Mouse (Mus musculus): ENCODE measurements around the gene Tmed8. TPM values are rescaled to one million over a fixed set of nuclear protein-coding genes. Genes with fewer than 3 reads are reported as not detected.

Gene Tmed8
- 9.6 and 9.7 TPM in 2 replicates for polyA plus RNA-seq (2012; rRNA removed)

GRCm38 (mm10) chr12:87199973-87200586 is at the start of gene Tmed8:
Gene Tmed8, minus strand, starts transcription at chr12:87200454.
- no peaks in the 10 kb centered on the region for H3K27me3 ChIP-seq (ENCODE audit: control insufficient read depth, insufficient read depth, low read length)
- H3K27ac ChIP-seq (ENCODE audit: control insufficient read depth, insufficient read depth, low read length), result no peak within 1 kb of the TSS
- DNase-seq, result peak; percentile 87
- H3K4me3 ChIP-seq (ENCODE audit: control insufficient read depth, insufficient read depth, low read length), result peak within 1 kb of the TSS; percentile 85
- TF ChIP-seq POLR2A (IDR thresholded peaks at IDR 0.05; ENCODE audit: control insufficient read depth, extremely low read depth, insufficient read depth, low read length, poor library complexity), result no peak
- TF ChIP-seq CTCF (IDR thresholded peaks at IDR 0.05; ENCODE audit: borderline replicate concordance, control insufficient read depth, extremely low read depth, insufficient read depth, low read length, poor library complexity), result no peak
- H3K36me3 ChIP-seq (ENCODE audit: control insufficient read depth, insufficient read depth, low read length), result no peaks in the 10 kb centered on the region
- 1% methylated on average over 70 of the region's 70 CpGs for WGBS
- peaks cover 7% of the 10 kb centered on the region for H3K4me1 ChIP-seq (replicated peaks; ENCODE audit: control insufficient read depth, insufficient read depth, low read length)

DNA sequence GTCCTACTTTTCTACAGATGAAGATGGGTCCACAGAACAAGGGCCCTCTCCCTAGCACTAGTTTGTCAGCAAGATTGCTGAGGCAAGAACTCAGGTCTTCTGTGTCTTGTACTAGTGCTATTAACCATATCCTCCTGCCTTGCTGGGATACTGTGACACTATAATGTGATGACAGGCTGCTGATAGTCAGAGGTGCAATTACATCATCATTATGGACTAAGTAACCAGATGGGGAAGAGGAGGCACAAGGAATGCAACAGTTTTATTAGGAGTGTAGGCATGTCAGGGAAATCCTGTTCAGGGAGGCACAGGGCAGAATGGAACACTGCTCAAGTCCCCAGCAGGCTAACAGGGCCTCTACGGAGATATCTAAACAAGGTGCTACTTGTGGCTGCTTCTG is 38.4 kb upstream of the Tmed8 start, which contains the start of gene Noxred1:
Noxred1 (minus strand) TSS at position 101 of the 400 bp plus-strand sequence.
- DNase-seq, result no peak
- no peak for TF ChIP-seq CTCF (IDR thresholded peaks at IDR 0.05; ENCODE audit: borderline replicate concordance, control insufficient read depth, extremely low read depth, insufficient read depth, low read length, poor library complexity)
- no peak for TF ChIP-seq POLR2A (IDR thresholded peaks at IDR 0.05; ENCODE audit: control insufficient read depth, extremely low read depth, insufficient read depth, low read length, poor library complexity)
- Histone ChIP-seq H3K4me3 (ENCODE audit: control insufficient read depth, insufficient read depth, low read length) (no peak within 1 kb of the TSS), H3K27me3 (ENCODE audit: control insufficient read depth, insufficient read depth, low read length) (no peaks in the 10 kb centered on the region), H3K4me1 (replicated peaks; ENCODE audit: control insufficient read depth, insufficient read depth, low read length) (no peaks in the 10 kb centered on the region), H3K27ac (ENCODE audit: control insufficient read depth, insufficient read depth, low read length) (no peak within 1 kb of the TSS), H3K36me3 (ENCODE audit: control insufficient read depth, insufficient read depth, low read length) (peaks cover 20% of the 10 kb centered on the region)
- WGBS, result 100% methylated on average over 1 of the region's 1 CpGs

DNA sequence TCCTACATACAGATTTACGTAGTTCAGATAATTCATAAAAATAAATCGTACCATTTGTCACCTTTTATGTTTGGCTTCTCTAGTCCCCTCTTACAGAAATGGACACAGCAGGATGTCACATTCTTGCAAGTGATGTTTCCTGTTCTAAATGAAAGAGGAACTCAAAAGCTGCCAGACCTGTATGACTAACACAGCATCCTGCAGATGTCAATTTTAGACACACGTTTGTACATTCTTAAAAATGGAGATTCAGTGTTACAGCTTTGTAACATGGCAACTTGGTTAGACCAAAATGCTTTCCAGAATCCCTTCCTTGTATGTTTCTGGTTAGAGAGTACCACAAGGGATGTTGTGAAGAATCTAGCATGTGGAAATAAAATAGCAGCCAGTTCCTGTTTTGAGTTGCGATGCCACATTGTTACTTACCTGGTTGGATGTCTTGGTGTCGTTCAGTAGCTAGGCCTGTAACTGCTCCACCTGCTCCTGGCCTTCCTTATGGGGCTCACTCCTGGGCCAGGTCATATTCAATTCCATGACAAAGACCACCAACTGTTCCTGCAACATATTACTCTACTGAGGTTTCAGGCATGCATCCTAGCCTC is 36.7 kb upstream of the Tmed8 start:
- H3K27ac ChIP-seq (ENCODE audit: control insufficient read depth, insufficient read depth, low read length), result no peak overlapping the region
- 31% methylated on average over 5 of the region's 5 CpGs for WGBS
- no peak for DNase-seq
- no peak overlapping the region for H3K4me3 ChIP-seq (ENCODE audit: control insufficient read depth, insufficient read depth, low read length)
- no peaks in the 10 kb centered on the region for H3K4me1 ChIP-seq (replicated peaks; ENCODE audit: control insufficient read depth, insufficient read depth, low read length)
- peaks cover 20% of the 10 kb centered on the region for H3K36me3 ChIP-seq (ENCODE audit: control insufficient read depth, insufficient read depth, low read length)
- no peaks in the 10 kb centered on the region for H3K27me3 ChIP-seq (ENCODE audit: control insufficient read depth, insufficient read depth, low read length)
- TF ChIP-seq CTCF (IDR thresholded peaks at IDR 0.05; ENCODE audit: borderline replicate concordance, control insufficient read depth, extremely low read depth, insufficient read depth, low read length, poor library complexity), result no peak
- TF ChIP-seq POLR2A (IDR thresholded peaks at IDR 0.05; ENCODE audit: control insufficient read depth, extremely low read depth, insufficient read depth, low read length, poor library complexity), result no peak

DNA sequence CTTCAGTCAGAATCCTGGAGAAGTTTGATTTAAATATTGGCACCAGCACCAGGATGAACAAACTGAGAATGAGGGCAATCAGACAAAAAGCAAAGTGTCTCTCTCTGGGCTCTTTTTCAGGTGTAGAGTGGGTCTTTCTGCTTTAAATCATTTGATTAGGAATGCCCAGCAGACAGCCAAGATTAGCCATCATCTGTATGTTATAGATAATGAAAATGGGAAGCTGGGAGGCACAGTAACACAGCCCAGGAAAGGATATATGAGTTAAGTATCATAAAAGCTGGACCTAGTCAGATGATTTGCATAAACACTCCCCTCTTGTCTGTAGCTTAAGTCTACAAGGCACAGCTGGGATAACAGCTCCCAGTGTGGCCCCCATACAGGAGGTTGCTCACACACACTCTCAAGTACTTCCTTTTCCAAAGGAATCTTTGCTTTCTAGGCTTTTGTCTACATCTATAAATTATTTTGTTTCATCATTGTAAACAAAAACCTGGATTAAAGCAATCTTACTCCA is 30.2 kb upstream of the Tmed8 start:
- H3K4me3 ChIP-seq (ENCODE audit: control insufficient read depth, insufficient read depth, low read length), result no peak overlapping the region
- H3K27me3 ChIP-seq (ENCODE audit: control insufficient read depth, insufficient read depth, low read length), result no peaks in the 10 kb centered on the region
- no peaks in the 10 kb centered on the region for H3K36me3 ChIP-seq (ENCODE audit: control insufficient read depth, insufficient read depth, low read length)
- TF ChIP-seq POLR2A (IDR thresholded peaks at IDR 0.05; ENCODE audit: control insufficient read depth, extremely low read depth, insufficient read depth, low read length, poor library complexity), result no peak
- no peak for TF ChIP-seq CTCF (IDR thresholded peaks at IDR 0.05; ENCODE audit: borderline replicate concordance, control insufficient read depth, extremely low read depth, insufficient read depth, low read length, poor library complexity)
- no peak for DNase-seq
- H3K27ac ChIP-seq (ENCODE audit: control insufficient read depth, insufficient read depth, low read length), result no peak overlapping the region
- H3K4me1 ChIP-seq (replicated peaks; ENCODE audit: control insufficient read depth, insufficient read depth, low read length), result no peaks in the 10 kb centered on the region

DNA sequence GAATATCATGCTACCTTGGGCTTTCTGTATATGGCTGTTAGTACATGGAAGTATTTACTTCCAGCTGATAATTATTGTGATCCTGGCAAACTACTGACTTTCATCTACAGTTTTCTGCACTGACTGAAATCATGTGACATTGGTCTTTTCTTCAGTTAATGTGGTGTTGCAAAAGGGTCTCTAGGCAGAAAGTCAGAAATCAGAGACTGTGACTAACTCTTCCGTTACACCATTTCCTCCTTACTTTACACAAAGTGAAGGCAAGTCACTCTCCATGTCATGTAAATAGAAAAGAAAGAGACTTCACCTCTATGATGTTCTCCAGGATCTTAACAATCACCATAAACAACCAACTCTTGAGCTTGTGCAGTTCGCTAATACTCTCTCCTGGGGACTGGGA is 29.4 kb upstream of the Tmed8 start:
- H3K27me3 ChIP-seq (ENCODE audit: control insufficient read depth, insufficient read depth, low read length), result no peaks in the 10 kb centered on the region
- H3K36me3 ChIP-seq (ENCODE audit: control insufficient read depth, insufficient read depth, low read length), result no peaks in the 10 kb centered on the region
- DNase-seq, result no peak
- H3K4me1 ChIP-seq (replicated peaks; ENCODE audit: control insufficient read depth, insufficient read depth, low read length), result peaks cover 3% of the 10 kb centered on the region; the same call in 1 of the 2 replicates
- H3K4me3 ChIP-seq (ENCODE audit: control insufficient read depth, insufficient read depth, low read length), result no peak overlapping the region
- WGBS, result 96% methylated on average over 2 of the region's 2 CpGs
- TF ChIP-seq POLR2A (IDR thresholded peaks at IDR 0.05; ENCODE audit: control insufficient read depth, extremely low read depth, insufficient read depth, low read length, poor library complexity) (no peak), CTCF (IDR thresholded peaks at IDR 0.05; ENCODE audit: borderline replicate concordance, control insufficient read depth, extremely low read depth, insufficient read depth, low read length, poor library complexity) (no peak)
- H3K27ac ChIP-seq (ENCODE audit: control insufficient read depth, insufficient read depth, low read length), result no peak overlapping the region

- Histone ChIP-seq H3K36me3 (ENCODE audit: control insufficient read depth, insufficient read depth, low read length) (no peaks in the 10 kb centered on the region), H3K27ac (ENCODE audit: control insufficient read depth, insufficient read depth, low read length) (no peak overlapping the region), H3K4me1 (replicated peaks; ENCODE audit: control insufficient read depth, insufficient read depth, low read length) (peaks cover 3% of the 10 kb centered on the region; the same call in 1 of the 2 replicates), H3K4me3 (ENCODE audit: control insufficient read depth, insufficient read depth, low read length) (no peak overlapping the region), H3K27me3 (ENCODE audit: control insufficient read depth, insufficient read depth, low read length) (no peaks in the 10 kb centered on the region)
- no peak for DNase-seq
- TF ChIP-seq CTCF (IDR thresholded peaks at IDR 0.05; ENCODE audit: borderline replicate concordance, control insufficient read depth, extremely low read depth, insufficient read depth, low read length, poor library complexity) (no peak), POLR2A (IDR thresholded peaks at IDR 0.05; ENCODE audit: control insufficient read depth, extremely low read depth, insufficient read depth, low read length, poor library complexity) (no peak)
- WGBS, result 92% methylated on average over 7 of the region's 7 CpGs
Observed at GRCm38 (mm10) chr12:87226801-87227200, 26.5 kb upstream of the Tmed8 start.

Data from thymus, adult 2 months (tissue).